Mouse (Mus musculus) inflammation-experienced regulatory T-cells, adult 6 months (primary cell): ENCODE data around the gene Nfatc2ip. TPM values are rescaled to one million over a fixed set of nuclear protein-coding genes. Genes with fewer than 3 reads are reported as not detected.
"Not testable (repeated sequence)": the region's sequence is repeated elsewhere in the genome, so short reads cannot be mapped to it uniquely, and the experiment has no call there.

Source experiments
- ATAC-seq: one replicate; pipeline ENCODE4 v1.8.0; 2017
- polyA plus RNA-seq, 3 experiments: library from polyadenylated mRNA; unstranded; fragments of 100-300 nt; shearing (Covaris generic); gene quantifications; one replicate each; pipeline ENCODE4 v1.2.1; 2017

Gene Nfatc2ip
- polyA plus RNA-seq, 3 experiments from 2014 or later: 2.7 to 3.8 (median 3.3) TPM

DNA sequence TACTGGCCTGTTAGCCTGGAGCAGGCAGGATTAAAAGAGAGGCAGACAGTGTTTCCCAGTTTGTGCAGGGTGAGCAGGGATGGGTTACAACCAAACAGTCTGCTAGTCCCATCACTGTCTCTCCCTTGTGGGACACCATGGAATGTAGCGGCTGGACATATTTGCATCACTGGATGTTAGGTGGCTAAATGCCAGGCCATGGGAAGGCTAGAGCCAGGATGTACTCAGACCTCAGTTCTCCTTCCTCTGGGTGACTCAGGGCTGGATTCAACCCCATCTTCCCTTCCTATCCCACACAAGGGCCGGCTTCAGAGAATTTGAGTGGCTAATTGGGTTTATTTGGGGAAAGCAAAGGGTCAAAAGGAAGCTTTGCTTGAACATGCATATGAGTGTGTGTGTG, 12.1 kb upstream of the Nfatc2ip start:
- no peak for ATAC-seq

DNA sequence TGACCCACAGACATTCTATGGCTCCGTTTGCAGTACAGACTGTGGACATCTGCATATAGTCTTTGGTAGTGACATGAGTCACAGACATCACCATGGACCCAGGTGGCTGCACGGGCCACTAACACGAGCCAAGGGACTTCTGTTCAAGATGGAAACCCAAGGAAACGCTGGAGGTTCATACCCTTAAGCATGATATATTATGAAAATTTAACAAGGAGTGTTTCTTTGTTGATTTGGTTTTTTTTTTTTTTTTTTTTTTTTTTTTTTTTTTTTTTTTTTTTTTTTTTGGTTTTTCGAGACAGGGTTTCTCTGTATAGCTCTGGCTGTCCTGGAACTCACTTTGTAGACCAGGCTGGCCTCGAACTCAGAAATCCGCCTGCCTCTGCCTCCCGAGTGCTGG, 6.0 kb upstream of the Nfatc2ip start:
- not testable (repeated sequence) for ATAC-seq

DNA sequence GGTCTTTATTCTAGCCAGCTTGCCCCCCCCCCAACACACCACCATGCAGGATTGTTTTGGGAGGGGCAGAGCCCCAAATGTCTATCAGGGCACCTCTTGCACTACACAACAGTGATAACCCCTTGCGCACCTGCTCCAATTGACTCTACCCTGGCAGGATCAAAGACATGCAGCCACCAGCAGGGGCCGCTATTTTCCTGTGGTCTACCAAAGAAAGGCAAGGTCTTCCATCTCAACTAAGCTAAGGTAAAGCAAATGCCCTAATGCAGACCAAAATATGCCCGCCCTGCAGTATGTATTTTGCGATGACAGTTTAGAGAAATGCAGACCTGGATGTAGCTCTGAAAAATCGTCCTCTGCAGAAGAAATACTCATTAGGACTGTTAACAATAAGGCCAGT, 3.0 kb upstream of the Nfatc2ip start:
- no peak for ATAC-seq

DNA sequence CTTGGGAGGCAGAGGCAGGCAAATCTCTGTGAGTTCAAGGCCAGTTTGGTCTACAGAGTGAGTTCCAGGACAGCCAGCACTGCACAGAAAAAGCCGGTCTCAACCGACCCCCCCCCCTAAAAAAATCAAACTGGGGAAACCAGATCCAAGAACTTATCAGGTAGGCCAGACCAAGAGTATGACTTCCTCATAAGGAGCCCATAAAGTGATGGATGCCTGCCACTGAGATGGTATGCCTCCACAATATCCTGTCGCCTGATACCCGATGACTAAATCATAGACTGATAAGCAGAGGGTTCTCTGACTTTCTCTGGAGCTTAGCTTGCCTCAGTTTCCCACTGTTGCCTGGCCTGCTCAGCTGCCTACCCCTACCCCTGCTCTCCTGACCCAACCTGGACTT, 1.3 kb upstream of the Nfatc2ip start:
- ATAC-seq: no peak

GRCm38 (mm10) chr7:126397221-126397620, 684 bp upstream of the Nfatc2ip start:
- ATAC-seq: no peak

DNA sequence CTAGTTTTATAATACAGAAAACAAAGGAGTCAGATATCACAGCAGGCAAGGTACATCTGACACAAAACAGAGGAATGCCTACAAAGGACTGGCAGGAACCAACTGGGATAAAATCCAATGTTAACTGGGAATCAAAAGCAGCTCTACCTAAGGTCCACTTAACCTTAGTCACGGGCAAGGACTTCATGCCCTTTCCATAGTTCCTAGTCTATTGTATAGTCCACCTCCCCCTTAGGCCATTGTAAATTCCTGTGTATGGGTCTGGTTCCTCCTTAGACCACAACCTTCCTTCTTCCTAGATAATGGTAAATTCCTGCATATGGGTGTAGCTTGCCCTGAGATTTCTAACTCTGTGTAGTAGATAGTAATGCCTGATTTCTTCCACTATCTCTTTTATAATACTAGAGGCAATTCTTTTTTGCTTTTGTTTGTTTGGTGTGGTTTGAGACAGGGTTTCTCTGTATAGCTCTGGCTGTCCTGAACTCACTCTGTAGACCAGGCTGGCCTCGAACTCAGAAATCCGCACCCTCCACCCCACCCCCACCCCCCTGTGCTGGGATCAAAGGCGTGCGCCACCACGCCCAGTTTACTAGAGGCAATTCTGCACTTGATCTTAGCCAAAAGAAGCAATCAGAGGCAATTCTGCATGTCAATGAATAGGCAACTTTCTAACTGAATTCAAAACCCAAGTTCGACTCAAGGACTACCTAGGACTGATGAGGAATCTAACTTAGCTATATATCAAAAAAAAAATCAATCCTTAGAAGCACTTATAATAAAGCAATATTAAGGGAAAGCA, 4.3 kb downstream of the Nfatc2ip start:
- ATAC-seq: not testable (repeated sequence)

GRCm38 (mm10) chr7:126388185-126388584, 8.4 kb downstream of the Nfatc2ip start:
- ATAC-seq: no peak

GRCm38 (mm10) chr7:126383565-126383964, 13.0 kb downstream of the Nfatc2ip start:
- ATAC-seq: no peak

DNA sequence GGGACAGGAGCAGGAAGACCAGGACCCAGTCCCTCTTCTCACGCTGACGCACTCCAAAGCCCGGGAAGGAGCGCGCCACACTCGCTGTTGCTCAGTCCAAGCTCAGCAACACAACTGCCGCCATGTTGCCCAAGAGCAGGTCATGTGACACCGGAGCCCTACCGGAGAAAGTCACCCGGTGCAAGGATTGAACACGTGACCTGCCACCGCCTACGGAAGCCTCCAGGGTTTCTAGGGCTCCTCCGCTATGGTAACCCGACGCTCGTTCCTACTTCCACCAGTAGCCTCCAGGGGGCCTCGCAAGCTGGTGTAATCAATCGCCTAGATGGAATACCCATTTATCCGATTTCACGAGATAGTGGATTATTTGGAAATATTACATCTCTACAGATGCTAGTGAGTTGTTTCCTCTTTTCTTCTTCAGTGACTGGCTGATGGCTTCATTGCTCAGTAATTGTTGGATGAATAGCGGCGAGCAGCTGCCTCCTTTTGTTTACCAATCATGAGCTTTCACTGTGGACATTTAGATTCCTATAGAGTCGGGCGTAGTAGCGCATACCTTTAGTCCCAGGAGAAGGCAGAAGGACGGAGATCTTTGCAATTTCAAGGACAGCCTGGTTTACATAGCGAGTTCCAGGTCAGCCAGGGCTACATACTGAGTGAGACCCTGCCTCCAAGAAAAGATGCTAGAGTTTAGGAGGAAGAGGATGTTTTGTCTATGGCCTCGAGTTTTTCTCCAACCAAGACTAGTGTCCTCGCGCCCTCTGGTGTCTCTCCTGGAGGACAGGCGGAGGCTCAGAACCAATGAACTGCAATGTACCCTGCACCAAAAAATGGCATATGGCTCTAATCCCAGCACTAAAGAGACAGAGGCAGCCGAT, 19.0 kb downstream of the Nfatc2ip start, which contains the start of gene Spns1:
Gene Spns1, minus strand, starts transcription at position 173 of the 881 bp plus-strand sequence.
- ATAC-seq: peak; percentile 92

- peak; percentile 5 for ATAC-seq
These were observed 19.6 kb downstream of the Nfatc2ip start for GRCm38 (mm10) chr7:126376903-126377277.

DNA sequence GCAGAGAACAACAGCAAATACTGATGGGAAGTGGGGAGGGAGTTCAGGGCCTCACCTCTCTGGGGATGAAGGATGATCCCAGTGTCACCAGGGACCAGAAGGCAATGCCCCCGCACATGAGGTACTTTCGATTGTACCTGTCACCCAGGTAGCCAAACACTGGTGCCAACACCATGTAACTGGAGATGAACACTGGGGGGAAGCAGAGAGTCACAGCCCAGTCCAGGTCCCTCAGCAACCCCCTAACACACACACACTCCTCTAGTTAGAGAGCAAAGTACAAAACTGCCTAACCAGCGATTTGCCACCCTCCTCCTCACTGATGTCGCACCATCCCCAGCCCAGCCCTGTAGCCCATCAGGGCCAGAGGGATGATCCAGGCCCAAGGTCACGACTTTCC, 21.5 kb downstream of the Nfatc2ip start:
- no peak for ATAC-seq

DNA sequence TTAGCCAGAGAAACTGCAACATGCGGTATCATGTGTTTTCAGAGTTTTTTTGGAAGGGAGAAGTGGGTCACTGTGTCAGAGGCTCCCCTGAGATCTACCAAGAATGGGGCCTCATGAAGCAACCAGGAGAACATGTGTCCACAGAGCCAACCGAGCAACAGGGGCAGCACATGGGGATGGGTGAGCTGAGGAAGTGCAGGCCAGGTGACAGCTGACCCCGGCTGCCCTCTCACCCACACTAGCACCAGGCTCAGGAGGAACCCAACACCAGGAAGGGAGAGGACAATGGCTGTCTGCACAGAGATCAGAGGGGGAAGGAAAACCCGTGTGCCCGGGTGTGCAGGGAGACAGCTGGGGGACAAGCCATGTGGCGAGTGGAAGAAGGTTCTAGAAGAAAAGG, 22.0 kb downstream of the Nfatc2ip start:
- ATAC-seq: no peak

DNA sequence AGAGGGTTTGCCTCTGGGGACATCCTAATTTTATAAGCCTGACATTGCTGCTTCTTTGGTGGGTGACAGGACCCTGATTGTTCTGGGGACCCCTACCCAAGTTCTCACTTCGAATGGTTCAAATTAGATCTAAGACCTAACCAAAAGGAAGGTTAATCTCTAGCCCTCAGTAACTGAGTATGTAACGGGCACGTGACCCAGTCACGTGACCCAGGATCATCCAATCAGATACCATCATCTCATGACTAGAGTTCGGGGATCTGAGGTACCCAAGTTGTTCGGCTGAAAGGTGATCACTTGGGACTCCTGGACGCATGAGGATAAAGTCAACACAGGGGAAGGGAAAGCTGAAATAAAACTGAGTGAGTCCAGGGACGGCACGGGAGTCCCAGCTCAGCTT, 23.5 kb downstream of the Nfatc2ip start:
- no peak for ATAC-seq

GRCm38 (mm10) chr7:126369393-126369792, 27.1 kb downstream of the Nfatc2ip start, which contains the start of gene Lat:
TSS of gene Lat (minus strand) at chr7:126369570.
- ATAC-seq: peak; percentile 94

DNA sequence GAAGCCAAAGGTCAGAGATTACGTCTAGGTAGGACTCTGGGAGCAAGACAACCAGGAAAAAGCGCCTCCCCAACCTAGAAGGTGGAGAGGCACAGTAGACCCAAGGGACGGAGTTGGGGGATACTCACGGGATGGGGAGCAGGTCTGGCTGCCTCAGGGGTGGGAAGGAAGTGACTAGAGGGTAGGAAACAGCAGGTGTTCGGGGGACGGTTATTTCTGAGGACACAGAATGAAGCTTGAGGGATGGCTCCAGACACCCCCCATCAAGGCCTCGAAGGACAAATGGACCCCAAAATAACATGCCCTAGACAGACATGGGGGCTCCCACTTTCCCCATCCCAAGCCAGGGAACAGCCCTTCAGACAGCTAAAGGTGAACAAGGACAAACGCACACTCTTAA, 28.2 kb downstream of the Nfatc2ip start:
- ATAC-seq: no peak

GRCm38 (mm10) chr7:126367636-126368035, 28.9 kb downstream of the Nfatc2ip start:
- ATAC-seq: peak; percentile 48

- no peak for ATAC-seq
These were observed 33.5 kb downstream of the Nfatc2ip start for GRCm38 (mm10) chr7:126363038-126363437.

GRCm38 (mm10) chr7:126359049-126359448, 37.5 kb downstream of the Nfatc2ip start:
- no peak for ATAC-seq

DNA sequence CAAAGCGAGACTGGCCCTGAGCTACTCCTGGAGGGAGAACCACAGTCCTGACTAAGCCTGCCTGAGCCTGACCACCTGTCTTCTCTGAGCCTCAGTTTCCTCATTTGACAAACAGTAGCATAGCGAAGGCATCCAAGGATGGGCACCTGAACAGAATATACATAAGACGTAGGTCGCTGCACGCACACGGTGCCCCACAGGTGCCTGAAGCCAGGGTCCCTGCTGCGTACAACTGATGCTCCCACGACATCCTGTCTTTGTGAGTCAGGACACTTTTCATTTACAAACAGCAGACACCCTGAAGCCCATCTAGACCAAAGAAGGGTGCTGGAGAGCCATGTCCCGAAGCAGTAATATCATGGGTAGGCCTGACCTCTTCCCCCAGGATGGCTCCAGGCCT, 38.1 kb downstream of the Nfatc2ip start:
- peak; percentile 35 for ATAC-seq

GRCm38 (mm10) chr7:126357838-126358237, 38.7 kb downstream of the Nfatc2ip start:
- peak; percentile 60 for ATAC-seq

- peak; percentile 9 for ATAC-seq
These were observed 39.5 kb downstream of the Nfatc2ip start for GRCm38 (mm10) chr7:126356793-126357591.

- ATAC-seq: no peak
These were observed 40.5 kb downstream of the Nfatc2ip start for GRCm38 (mm10) chr7:126355847-126356597.
